Mouse (Mus musculus) midbrain, embryonic 13.5 days (tissue): ENCODE results near the gene St13. TPM values are rescaled to one million over a fixed set of nuclear protein-coding genes. Genes with fewer than 3 reads are reported as not detected.

Source experiments
- ATAC-seq: fragments of 200-750 bp; cut with Nextera tagmentation; 2 replicates; pipeline ENCODE4 v1.8.0; 2017; ENCODE audit warnings: mild to moderate bottlenecking, moderate TSS enrichment, moderate library complexity
- H3K27ac ChIP-seq: fragments of 300-500 bp; sonication (generic); 2 replicates; pipeline ENCODE4 v1.5.1; 2015; ENCODE audit warnings: inconsistent platforms, mild to moderate bottlenecking, moderate library complexity
- H3K27me3 ChIP-seq: fragments of 300-500 bp; sonication (generic); 2 replicates; pipeline ENCODE4 v1.6.1; 2015; ENCODE audit warnings: mild to moderate bottlenecking, inconsistent platforms
- H3K36me3 ChIP-seq: fragments of 300-500 bp; sonication (generic); 2 replicates; pipeline ENCODE4 v1.6.1; 2015; ENCODE audit warnings: mild to moderate bottlenecking, inconsistent platforms
- H3K4me1 ChIP-seq: fragments of 300-500 bp; sonication (generic); replicated peaks from 2 replicates; pipeline ENCODE4 v1.6.1; 2015; ENCODE audit warnings: inconsistent platforms
- H3K4me2 ChIP-seq: fragments of 300-500 bp; sonication (generic); replicated peaks from 2 replicates; pipeline ENCODE4 v1.6.1; 2015; ENCODE audit warnings: moderate library complexity, mild to moderate bottlenecking, inconsistent platforms
- H3K4me3 ChIP-seq: fragments of 300-500 bp; sonication (generic); replicated peaks from 2 replicates; pipeline ENCODE4 v1.5.1; 2015; ENCODE audit warnings: mild to moderate bottlenecking, inconsistent platforms
- H3K9ac ChIP-seq: fragments of 300-500 bp; sonication (generic); replicated peaks from 2 replicates; pipeline ENCODE4 v1.6.1; 2015; ENCODE audit warnings: mild to moderate bottlenecking, inconsistent platforms
- H3K9me3 ChIP-seq: fragments of 300-500 bp; sonication (generic); 2 replicates; pipeline ENCODE4 v1.6.1; 2016; ENCODE audit warnings: mild to moderate bottlenecking, inconsistent platforms
- WGBS: fragments of 180-500 bp; shearing (Covaris S2); methylation state at CpG from one replicate; pipeline ENCODE4 v1.1.7; 2015; 5-methylcytosine and 5-hydroxymethylcytosine counted together
- polyA plus RNA-seq: library from polyadenylated mRNA; unstranded; fragments of >200 nt; fragmentation: Nextera tagmentation; extraction: Ambion mirVana; gene quantifications from 2 replicates; pipeline ENCODE4 v1.2.1, GENCODE M21; 2015

The St13 gene
- polyA plus RNA-seq, 1 experiment from 2014 or later: 182 TPM

DNA sequence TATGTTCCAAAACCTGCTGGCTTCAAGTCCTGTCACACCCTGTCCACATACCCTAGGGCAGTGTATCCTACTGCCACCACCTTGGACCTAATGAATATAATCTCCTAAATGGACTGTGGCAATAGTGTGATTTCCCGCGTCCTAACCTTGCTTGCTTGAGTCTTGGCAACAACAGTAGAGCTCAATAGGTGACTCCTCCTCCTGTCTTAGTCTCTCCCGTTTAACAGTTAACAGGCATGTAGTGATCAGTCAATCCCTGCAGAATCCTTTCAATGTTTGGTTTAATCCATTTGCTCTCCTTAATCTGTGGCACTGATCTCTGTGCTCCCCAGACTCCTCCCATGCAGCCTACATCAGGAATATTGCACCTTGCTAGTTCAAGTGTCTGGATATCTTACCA is 5.1 kb upstream of the St13 start:
- no peak overlapping the region for H3K9ac ChIP-seq
- peaks cover 10% of the 10 kb centered on the region for H3K4me1 ChIP-seq
- no peak for ATAC-seq
- H3K9me3 ChIP-seq: no peaks in the 10 kb centered on the region
- no peaks in the 10 kb centered on the region for H3K36me3 ChIP-seq
- no peak overlapping the region for H3K4me2 ChIP-seq
- WGBS: 79% methylated on average over 3 of the region's 3 CpGs
- no peak overlapping the region for H3K27ac ChIP-seq
- no peaks in the 10 kb centered on the region for H3K27me3 ChIP-seq
- no peak overlapping the region for H3K4me3 ChIP-seq

DNA sequence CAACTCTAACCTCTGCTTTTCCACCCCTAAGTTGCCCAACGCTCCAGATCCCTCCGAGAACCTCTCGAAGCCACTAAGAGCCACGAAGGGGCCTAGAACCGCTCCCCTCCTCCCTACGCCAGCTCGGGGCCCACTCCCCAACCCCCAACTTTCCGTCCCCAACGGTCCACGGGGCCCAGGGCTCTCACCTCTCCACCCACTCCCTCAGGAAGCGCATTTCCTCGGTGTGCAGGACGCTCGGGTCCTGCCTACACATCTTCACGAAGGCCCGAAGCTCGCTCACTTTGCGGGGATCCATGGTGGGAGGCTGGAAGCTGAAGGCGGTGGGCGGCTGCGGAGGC is 610 bp downstream of the St13 start:
- Histone ChIP-seq H3K9ac (peak overlapping the region; percentile 95), H3K27ac (peak overlapping the region; percentile 95), H3K36me3 (no peaks in the 10 kb centered on the region), H3K9me3 (no peaks in the 10 kb centered on the region), H3K27me3 (no peaks in the 10 kb centered on the region), H3K4me3 (peak overlapping the region; percentile 93), H3K4me1 (peaks cover 34% of the 10 kb centered on the region), H3K4me2 (peak overlapping the region; percentile 75)
- ATAC-seq: no peak
- 0% methylated on average over 21 of the region's 21 CpGs for WGBS

DNA sequence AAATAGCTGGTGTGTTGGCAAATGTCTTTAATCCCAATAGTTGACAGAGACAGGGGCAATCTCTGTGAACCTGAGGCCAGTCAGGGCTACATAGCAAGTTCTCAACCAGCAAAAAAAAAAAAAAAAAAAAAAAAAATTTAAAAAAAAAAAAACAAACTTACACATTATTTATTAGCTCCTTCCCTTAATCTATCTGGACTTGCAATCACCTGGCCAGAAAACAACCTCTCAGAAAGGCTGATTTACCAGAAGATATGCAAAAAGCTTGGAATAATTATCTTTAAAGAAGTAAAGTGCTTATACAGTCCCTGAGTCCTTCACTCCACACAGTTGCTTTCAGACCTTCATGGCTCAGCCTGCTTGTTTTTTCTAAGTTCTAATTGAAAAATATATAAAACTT is 1.7 kb downstream of the St13 start:
- Histone ChIP-seq H3K9ac (peak overlapping the region; percentile 95), H3K4me3 (peak overlapping the region; percentile 93), H3K27ac (no peak overlapping the region), H3K4me2 (peak overlapping the region; percentile 75), H3K4me1 (peaks cover 34% of the 10 kb centered on the region), H3K36me3 (0 out of 2 replicates have a peak, but pooled peaks cover 4% of the 10 kb centered on the region), H3K9me3 (no peaks in the 10 kb centered on the region), H3K27me3 (no peaks in the 10 kb centered on the region)
- ATAC-seq: no peak

GRCm38 (mm10) chr15:81394211-81394915 is 5.5 kb downstream of the St13 start:
- H3K36me3 ChIP-seq: peaks cover 29% of the 10 kb centered on the region
- H3K4me2 ChIP-seq: no peak overlapping the region
- peaks cover 24% of the 10 kb centered on the region for H3K4me1 ChIP-seq
- no peak overlapping the region for H3K27ac ChIP-seq
- ATAC-seq: no peak
- no peaks in the 10 kb centered on the region for H3K9me3 ChIP-seq
- 91% methylated on average over 8 of the region's 8 CpGs for WGBS
- H3K9ac ChIP-seq: no peak overlapping the region
- H3K27me3 ChIP-seq: no peaks in the 10 kb centered on the region
- H3K4me3 ChIP-seq: no peak overlapping the region

DNA sequence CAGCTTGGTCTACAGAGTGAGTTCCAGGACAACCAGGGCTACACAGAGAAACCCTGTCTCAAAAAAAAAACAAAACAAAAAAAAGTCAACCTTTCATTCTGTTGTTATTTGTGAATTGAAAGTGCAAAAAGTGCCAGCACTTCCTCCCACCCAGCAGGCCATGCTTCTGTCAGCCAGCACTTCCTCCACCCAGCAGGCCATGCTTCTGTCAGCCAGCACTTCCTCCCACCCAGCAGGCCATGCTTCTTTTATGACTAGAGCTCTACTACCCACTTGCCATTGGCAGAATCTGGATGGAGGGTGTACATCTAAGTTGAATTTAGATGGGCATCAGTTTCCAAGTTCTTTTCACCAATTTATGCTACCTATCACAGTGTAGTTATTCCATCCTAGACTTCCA is 6.9 kb downstream of the St13 start:
- H3K4me2 ChIP-seq: no peak overlapping the region
- no peaks in the 10 kb centered on the region for H3K27me3 ChIP-seq
- no peaks in the 10 kb centered on the region for H3K9me3 ChIP-seq
- ATAC-seq: no peak
- H3K27ac ChIP-seq: no peak overlapping the region
- H3K4me1 ChIP-seq: peaks cover 13% of the 10 kb centered on the region
- no peak overlapping the region for H3K9ac ChIP-seq
- peaks cover 41% of the 10 kb centered on the region for H3K36me3 ChIP-seq
- H3K4me3 ChIP-seq: no peak overlapping the region

DNA sequence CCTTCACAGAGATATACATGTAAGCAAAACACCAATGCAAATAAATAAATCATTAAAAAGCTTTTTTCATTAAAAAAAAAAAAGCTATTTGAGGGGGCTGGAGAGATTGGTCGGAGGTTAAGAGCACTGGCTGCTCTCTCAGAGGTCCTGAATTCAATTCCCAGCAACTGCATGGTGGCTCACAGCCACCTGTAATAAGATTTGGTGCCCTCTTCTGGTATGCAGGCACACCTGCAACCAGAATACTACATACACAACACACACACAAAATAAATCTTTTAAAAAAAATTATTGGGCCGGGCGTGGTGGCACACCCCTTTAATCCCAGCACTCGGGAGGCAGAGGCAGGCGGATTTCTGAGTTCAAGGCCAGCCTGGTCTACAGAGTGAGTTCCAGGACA is 13.6 kb downstream of the St13 start:
- H3K27me3 ChIP-seq: no peaks in the 10 kb centered on the region
- H3K9ac ChIP-seq: no peak overlapping the region
- H3K4me1 ChIP-seq: no peaks in the 10 kb centered on the region
- no peak overlapping the region for H3K27ac ChIP-seq
- no peak overlapping the region for H3K4me3 ChIP-seq
- peaks cover 87% of the 10 kb centered on the region for H3K36me3 ChIP-seq
- no peak for ATAC-seq
- 99% methylated on average over 5 of the region's 5 CpGs for WGBS
- no peaks in the 10 kb centered on the region for H3K9me3 ChIP-seq
- H3K4me2 ChIP-seq: no peak overlapping the region

DNA sequence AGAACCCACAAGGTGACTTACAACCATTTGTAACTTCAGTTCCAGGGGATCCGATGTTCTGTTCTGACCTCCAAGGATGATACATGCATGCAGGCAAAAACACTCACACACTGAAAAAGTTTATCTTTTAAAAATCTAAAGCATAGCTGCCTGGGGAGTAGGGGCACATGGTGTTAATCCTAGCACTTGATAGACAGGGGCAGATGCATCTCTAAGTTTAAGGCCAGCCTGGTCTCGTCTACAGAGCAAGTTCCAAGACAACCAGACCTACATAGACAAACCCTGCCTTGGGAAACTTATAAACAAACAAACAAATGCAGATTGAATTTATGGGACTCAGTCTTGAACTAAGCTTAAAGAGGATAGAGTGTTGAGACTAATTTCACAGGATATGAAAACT is 21.0 kb downstream of the St13 start:
- Histone ChIP-seq H3K4me2 (no peak overlapping the region), H3K27ac (no peak overlapping the region), H3K4me1 (no peaks in the 10 kb centered on the region), H3K27me3 (no peaks in the 10 kb centered on the region), H3K4me3 (no peak overlapping the region), H3K36me3 (peaks cover 65% of the 10 kb centered on the region), H3K9me3 (no peaks in the 10 kb centered on the region), H3K9ac (no peak overlapping the region)
- no peak for ATAC-seq
- WGBS: 96% methylated on average over 2 of the region's 2 CpGs

- no peak overlapping the region for H3K4me3 ChIP-seq
- no peak overlapping the region for H3K4me2 ChIP-seq
- WGBS: 93% methylated on average over 11 of the region's 11 CpGs
- H3K9ac ChIP-seq: no peak overlapping the region
- no peaks in the 10 kb centered on the region for H3K4me1 ChIP-seq
- no peak for ATAC-seq
- H3K36me3 ChIP-seq: peaks cover 69% of the 10 kb centered on the region
- H3K9me3 ChIP-seq: no peaks in the 10 kb centered on the region
- H3K27me3 ChIP-seq: no peaks in the 10 kb centered on the region
- no peak overlapping the region for H3K27ac ChIP-seq
Measured at GRCm38 (mm10) chr15:81374621-81375020, 25.3 kb downstream of the St13 start.

- no peak for ATAC-seq
- WGBS: 42% methylated on average over 1 of the region's 1 CpGs
Measured at GRCm38 (mm10) chr15:81370356-81370755, 29.5 kb downstream of the St13 start.

GRCm38 (mm10) chr15:81368601-81369000 is 31.3 kb downstream of the St13 start:
- peaks cover 85% of the 10 kb centered on the region for H3K36me3 ChIP-seq
- WGBS: 96% methylated on average over 1 of the region's 1 CpGs

More at GRCm38 (mm10) chr15:81370356-81370755, 29.5 kb downstream of the St13 start:
- Histone ChIP-seq H3K27ac (no peak overlapping the region), H3K9ac (no peak overlapping the region), H3K27me3 (no peaks in the 10 kb centered on the region), H3K4me2 (no peak overlapping the region), H3K9me3 (no peaks in the 10 kb centered on the region), H3K4me1 (no peaks in the 10 kb centered on the region), H3K4me3 (no peak overlapping the region), H3K36me3 (peaks cover 84% of the 10 kb centered on the region)

GRCm38 (mm10) chr15:81366241-81366640 is 33.6 kb downstream of the St13 start:
- no peak overlapping the region for H3K4me3 ChIP-seq
- H3K27me3 ChIP-seq: no peaks in the 10 kb centered on the region
- ATAC-seq: no peak
- H3K4me2 ChIP-seq: no peak overlapping the region
- H3K27ac ChIP-seq: no peak overlapping the region
- WGBS: 88% methylated on average over 4 of the region's 4 CpGs
- peaks cover 3% of the 10 kb centered on the region; the same call in 1 of the 2 replicates for H3K4me1 ChIP-seq
- H3K36me3 ChIP-seq: peaks cover 76% of the 10 kb centered on the region
- H3K9me3 ChIP-seq: no peaks in the 10 kb centered on the region
- no peak overlapping the region for H3K9ac ChIP-seq

More at GRCm38 (mm10) chr15:81368601-81369000, 31.3 kb downstream of the St13 start:
- no peak overlapping the region for H3K27ac ChIP-seq
- no peaks in the 10 kb centered on the region for H3K9me3 ChIP-seq
- no peak for ATAC-seq
- no peaks in the 10 kb centered on the region for H3K27me3 ChIP-seq
- H3K4me1 ChIP-seq: no peaks in the 10 kb centered on the region
- no peak overlapping the region for H3K4me2 ChIP-seq
- no peak overlapping the region for H3K9ac ChIP-seq
- H3K4me3 ChIP-seq: no peak overlapping the region

DNA sequence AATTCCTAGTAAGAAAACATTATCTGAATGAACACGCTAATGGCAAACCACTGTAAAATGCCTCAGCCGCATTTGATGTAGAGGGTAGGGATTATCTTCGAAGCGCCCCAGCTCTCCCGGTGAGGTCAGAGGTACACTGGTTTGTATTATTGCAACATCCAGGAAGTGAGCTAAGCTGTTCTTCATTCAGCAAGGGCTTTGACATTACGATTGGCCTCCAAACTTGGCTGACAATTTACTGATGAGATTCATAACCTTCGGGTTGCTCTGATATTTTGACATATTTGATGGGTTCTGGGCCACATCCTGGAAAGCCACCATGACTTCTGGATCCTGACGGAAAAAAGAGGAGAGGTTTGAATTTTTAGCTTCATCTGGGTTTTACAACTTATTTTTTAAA is 34.6 kb downstream of the St13 start:
- H3K27ac ChIP-seq: no peak overlapping the region
- H3K36me3 ChIP-seq: peaks cover 68% of the 10 kb centered on the region
- H3K9ac ChIP-seq: no peak overlapping the region
- no peak for ATAC-seq
- no peak overlapping the region for H3K4me2 ChIP-seq
- 91% methylated on average over 8 of the region's 8 CpGs for WGBS
- no peaks in the 10 kb centered on the region for H3K27me3 ChIP-seq
- H3K9me3 ChIP-seq: no peaks in the 10 kb centered on the region
- H3K4me1 ChIP-seq: peaks cover 8% of the 10 kb centered on the region
- no peak overlapping the region for H3K4me3 ChIP-seq

DNA sequence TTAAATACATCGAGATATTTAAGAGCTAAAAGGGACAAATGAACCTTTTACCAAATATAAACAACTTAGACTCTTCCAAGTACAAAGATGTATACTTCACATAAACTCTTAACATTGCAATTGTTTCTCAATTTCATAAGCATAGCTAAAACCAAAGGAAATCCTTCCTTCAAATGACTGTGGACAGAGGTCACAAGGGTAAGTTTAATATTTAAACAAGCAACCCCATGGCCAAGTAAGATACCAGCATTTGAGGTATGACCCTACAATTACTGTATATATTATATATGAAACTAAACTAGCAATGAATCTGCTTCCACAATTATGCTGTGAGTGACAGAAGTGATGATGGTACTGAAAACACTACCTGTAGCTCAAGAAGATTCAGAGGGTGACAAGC is 35.6 kb downstream of the St13 start:
- H3K4me3 ChIP-seq: no peak overlapping the region
- H3K36me3 ChIP-seq: peaks cover 60% of the 10 kb centered on the region
- WGBS: 98% methylated on average over 1 of the region's 1 CpGs
- no peak overlapping the region for H3K27ac ChIP-seq
- H3K9me3 ChIP-seq: no peaks in the 10 kb centered on the region
- H3K9ac ChIP-seq: no peak overlapping the region
- ATAC-seq: no peak
- H3K27me3 ChIP-seq: no peaks in the 10 kb centered on the region
- peaks cover 17% of the 10 kb centered on the region for H3K4me1 ChIP-seq
- no peak overlapping the region for H3K4me2 ChIP-seq
